Mouse (Mus musculus) c-Kit-positive CD71-positive TER-119-positive erythroid progenitor cells, embryonic 14.5 days (primary cell): Measurements from ENCODE around the gene Fgfr2.
"Not testable (repeated sequence)": the region's sequence is repeated elsewhere in the genome, so short reads cannot be mapped to it uniquely, and the experiment has no call there.

Source experiments
- DNase-seq: peaks from one replicate; pipeline ENCODE4 v3.0.0-alpha.2; 2013; ENCODE audit warnings: low spot score

Gene Fgfr2

DNA sequence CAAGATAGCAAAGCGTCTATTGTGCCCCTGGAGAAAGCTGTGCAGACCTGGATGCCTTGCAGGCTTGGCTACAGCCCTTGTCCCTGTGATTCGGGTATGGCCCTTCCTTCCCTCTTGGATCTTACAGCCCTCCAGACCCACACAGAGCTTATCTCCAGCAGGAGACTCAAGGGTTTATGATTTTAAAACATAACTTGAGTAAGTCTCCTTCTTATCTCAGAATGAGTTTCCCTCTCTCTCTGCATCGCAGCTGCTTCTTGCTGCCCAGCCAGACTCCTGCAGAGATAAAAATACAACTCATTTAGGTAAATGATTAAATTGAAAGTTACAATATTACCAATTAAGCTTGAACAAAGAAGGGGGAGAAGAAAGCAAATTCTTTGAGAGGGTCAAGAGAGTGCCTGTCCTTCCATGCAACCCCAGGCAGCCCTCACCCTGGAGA is 2988.2 kb downstream of the Fgfr2 start:
- DNase-seq: no peak

GRCm38 (mm10) chr7:130134428-130134827 is 2988.7 kb downstream of the Fgfr2 start:
- not testable (repeated sequence) for DNase-seq

DNA sequence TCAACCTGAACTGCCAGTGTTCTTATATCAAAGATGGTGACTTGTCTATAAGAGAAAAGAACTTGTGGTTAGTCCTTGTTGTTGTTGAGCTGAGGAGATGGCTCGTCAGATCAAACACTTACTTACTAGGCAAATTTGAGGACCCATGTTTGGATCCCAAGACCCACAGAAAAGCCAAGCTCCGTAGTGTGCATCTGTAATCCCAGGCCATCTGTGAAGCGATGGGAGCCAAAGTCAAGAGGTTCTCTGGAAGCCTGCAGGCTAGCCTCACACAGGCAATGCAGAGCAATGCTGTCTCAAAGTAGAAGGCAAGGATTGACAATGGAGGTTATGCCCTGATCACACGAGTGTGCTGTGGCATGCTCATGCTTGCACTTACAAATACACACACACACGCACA is 2992.9 kb downstream of the Fgfr2 start:
- DNase-seq: no peak

DNA sequence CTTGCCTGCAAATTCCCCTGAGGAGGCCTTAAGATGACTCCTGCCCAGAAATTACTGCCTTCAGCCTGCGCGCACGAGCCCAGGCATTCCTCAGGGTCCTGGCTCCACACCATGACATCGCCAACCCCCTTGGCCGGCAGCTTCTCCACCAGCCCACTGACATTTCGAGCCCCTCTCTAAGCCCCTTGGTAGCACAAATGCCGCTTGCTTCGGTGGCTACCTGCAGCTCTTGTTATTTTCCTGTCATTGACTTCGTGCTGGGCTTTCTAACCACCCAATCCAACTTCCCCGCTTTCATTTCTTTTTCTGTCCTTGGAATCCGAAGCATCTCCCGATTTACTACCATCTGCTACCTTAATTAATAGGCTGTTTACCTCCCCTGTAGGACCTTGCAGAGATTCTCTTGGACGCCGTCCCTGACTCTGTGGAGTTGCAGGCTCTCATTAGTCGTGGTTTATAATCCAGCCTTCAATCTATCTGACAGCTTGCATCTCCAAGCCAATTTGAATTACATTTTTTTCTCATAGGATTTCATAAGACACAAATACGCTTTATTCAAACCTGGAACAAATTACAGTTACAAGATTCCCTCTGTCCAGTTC is 2993.7 kb downstream of the Fgfr2 start:
- DNase-seq: no peak

GRCm38 (mm10) chr7:130121507-130121906 is 3001.6 kb downstream of the Fgfr2 start:
- DNase-seq: no peak

GRCm38 (mm10) chr7:130119466-130119865 is 3003.7 kb downstream of the Fgfr2 start:
- no peak for DNase-seq

DNA sequence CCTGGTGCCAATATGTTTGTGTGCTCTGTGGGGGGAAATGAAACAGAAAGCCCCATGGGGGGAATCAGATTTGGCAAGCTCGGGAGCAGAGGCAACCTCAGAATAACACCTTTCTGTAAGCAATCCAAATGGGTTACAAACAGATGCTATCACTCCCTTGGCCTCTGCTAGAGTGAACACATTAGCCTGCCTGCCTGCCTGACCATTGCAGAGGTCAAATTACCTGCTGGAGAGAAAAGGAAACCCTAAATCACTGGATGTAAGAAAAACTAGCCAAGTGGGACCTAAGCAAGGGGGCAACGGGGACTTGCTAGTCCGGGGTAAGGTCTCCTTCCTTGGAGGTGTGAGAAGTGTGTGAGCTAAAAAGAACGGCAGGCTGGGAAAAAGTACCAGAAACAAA is 3004.4 kb downstream of the Fgfr2 start:
- DNase-seq: no peak

- DNase-seq: no peak
Observed at GRCm38 (mm10) chr7:130117466-130118123, 3005.6 kb downstream of the Fgfr2 start.

- no peak for DNase-seq
Observed at GRCm38 (mm10) chr7:130114436-130114835, 3008.7 kb downstream of the Fgfr2 start.
